Mouse (Mus musculus) thymus, postnatal 14 days (tissue): ENCODE data around the gene Cyp2a12.
"Not testable (repeated sequence)": the region's sequence is repeated elsewhere in the genome, so short reads cannot be mapped to it uniquely, and the experiment has no call there.

Experiments used
- DNase-seq: peaks from one replicate; pipeline ENCODE4 v3.0.0; 2021

Cyp2a12 gene

DNA sequence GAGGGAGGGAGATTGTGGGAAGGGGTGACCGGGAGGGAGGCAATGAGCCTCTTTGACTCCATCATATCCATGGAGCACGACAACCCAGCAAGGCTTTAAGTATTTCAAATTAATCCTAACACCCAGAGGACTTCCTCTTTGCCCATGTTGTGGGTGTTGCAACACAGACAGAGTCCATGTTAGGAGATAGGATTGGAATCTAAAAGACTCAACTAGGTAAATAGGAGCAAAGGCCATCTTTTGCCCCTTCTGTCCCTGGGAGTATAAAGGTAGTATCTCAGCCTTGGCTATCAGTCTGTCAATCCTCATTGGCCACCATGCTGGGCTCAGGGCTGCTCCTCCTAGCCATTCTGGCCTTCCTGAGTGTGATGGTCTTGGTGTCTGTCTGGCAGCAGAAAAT, at the start of gene Cyp2a12:
TSS of gene Cyp2a12 (plus strand) at position 293 of the 400 bp plus-strand sequence.
- DNase-seq: no peak

DNA sequence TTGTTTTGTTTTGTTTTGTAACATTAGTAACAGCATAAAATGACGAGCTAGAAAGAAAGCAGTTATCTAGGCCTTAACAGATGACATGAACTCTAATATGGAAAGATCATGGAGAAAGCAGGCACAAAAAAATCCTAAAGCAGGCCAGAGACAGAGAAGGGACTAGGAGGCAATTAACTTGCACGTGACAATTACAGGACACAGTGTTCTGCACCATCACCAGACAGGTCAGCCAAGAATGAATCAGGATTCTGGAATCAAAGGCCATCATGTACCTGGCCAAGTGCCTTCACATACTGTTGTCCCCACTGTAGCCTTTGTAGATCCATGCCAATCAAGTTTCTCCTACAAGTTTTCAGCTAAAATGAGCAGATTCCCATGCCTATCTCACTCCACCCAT, 47.4 kb upstream of the Cyp2a12 start:
- not testable (repeated sequence) for DNase-seq

DNA sequence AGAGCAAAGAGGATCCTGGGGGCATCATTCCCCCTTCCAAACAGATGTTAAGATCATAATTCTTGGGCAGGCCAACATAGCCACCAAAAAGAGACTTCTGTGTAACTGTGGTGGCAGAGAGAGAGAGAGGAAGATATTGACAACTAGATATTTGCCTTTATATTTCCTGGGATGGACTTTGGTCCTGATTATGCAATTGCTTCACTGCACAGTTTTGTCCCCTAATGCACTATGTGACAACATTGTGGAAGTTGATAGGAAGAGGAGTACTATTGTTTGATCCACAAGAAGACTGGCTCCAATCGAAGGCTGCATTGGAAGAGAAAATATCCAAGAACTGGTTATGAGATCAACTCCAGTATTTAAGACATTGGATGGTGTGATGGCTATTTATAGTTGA, 46.9 kb upstream of the Cyp2a12 start:
- not testable (repeated sequence) for DNase-seq

DNA sequence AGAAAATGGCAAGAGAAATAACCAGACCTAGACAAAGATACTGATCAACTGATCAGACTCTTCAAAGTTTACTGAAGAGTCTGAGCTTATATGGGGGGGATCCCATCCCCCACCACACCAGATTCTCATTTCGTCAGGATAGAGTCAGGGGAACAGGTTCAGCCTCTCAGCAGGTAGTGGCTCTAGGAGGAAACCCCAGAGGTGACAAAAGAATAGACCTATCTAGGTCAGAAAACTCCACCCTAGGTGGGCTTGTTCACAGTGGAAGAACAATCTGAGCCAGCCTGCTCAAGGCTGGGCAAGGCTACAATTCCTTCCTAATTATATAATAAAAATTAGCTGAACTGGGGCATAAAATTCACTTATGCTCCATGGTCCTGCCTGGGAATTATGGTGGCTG, 46.3 kb upstream of the Cyp2a12 start:
- no peak for DNase-seq

DNA sequence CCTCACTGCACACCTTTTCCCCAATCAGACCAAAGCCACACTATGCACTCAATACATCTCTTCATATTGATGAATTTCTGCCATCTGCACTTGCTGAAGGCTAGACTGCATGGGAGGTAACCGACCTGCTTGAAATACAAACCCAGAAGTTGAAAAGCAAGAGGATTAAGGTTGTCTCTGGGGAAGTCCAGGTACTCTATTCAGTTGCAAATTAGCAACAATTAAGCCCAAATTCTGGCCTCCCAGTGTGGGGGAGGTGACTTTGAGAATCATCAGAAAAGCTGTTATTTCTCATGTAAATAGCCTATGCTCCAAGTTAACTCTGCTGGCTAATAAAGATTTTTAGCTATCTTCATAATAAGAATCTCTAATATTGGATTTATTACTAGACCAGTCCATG, 45.7 kb upstream of the Cyp2a12 start:
- not testable (repeated sequence) for DNase-seq

DNA sequence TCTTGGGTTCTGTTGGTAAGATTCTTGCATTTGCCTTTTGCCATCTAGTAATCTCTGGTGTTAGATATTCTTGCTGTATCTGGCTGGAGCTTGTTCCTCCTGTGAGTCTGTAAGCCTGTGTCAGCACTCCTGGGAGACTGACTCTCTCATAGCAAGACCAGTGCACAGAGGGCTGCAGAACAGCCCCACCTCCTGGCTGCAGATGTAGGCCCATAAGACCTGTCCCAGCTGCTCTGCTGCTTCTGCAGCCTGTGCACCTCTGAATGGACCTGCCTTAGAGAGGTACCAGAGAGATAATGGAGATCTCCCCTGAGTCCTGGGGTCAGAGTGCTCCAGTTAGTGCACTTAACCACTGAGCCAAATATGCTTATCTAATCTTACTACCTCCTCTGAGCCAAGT, 2.3 kb upstream of the Cyp2a12 start:
- not testable (repeated sequence) for DNase-seq

DNA sequence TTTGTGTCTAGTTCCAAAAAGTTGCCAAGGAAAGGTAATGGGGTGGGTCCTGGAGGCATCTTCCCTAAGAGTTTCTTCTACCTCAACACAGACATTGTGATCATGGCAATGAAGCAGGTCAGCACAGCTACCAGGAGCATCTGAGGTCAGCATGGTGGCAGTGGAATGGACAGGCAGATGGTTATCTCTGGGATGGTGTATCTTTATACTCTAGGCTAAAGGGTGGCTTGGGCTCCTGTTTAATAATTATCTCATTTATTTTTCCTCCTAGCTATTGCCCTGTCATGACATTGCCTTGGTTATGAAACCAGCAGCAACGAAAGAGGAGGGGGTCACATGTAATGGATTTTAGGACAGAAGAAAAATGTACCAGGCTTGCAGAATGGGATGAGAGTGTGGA, 20.0 kb downstream of the Cyp2a12 start:
- DNase-seq: not testable (repeated sequence)

DNA sequence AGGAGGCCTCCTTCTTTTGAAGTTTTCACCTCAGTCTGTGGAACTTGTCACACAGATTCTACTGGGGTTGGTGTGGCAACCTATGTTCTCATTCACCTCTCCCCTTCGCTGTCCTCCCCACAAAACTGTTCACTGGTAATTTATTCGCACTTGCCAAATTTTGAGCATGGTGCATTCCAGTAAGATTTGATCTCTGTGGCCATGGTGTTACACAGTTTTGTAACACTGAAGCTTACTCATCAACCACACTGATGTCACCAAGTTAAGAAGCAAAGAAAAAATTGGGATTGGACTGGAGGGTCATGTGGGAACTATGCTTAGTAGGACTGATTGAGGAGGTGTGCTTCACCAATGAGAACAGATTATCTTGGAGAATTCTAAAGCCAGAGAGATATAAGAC, 30.5 kb downstream of the Cyp2a12 start:
- DNase-seq: not testable (repeated sequence)

DNA sequence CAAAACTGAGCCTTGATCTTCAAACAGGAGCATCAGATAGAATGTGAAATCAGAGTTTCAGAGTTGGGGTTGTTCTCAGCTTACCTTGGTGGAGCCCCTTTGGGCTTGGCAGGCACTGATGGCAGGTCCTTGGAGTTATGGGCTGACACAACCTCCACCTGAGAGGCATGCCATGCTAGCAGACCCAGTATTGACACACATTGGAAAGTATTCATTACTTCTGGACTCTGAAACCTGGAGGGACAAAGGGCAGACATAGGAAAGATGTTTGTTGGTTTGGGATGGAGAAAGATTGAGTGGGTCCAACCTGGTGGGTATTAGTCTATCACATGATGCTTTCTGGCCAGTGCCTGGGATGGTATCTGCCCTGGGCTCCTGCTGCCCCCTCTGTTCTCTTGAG, 31.0 kb downstream of the Cyp2a12 start:
- not testable (repeated sequence) for DNase-seq

DNA sequence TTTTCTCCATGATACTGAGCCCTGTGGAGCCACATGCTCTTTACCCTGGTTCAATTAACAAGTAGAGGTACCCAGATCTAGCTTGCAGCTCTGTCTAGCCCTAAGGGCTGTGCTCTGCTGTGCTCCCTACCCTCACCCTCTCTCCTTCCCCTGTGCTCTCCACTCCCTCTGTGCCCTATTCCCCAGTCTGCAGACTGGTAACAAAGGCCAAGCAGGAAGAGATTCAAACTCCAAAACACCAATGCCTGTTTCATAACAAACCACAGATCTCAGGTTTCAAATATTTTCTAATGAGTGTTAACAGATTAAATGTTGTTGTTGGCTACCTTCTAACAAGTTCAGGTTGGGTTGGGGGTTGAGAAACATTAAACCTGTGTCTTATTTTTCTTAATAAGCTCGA, 49.8 kb downstream of the Cyp2a12 start:
- no peak for DNase-seq

DNA sequence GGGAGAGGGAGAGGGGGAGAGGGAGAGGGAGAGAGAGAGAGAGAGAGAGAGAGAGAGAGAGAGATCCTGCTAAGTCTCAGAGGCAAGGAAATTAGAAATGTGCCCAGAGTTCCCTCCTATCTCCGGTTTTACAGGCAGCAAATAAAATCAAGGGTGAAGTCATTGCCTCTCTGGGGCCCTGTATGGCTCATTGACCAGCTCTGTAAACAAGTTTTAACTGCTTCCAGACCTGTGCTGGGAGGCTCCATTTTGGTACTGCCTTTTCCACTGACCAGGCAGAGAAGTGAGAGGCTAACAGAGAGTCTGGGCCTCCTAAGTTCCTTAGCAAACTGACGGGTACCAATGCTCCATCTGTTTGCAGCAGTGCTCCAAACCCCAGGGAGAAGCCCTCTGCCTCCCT, 52.7 kb downstream of the Cyp2a12 start:
- DNase-seq: no peak
